In genomic region chr10:81423476-81424245, GRCm38 (mm10) we compare ENCODE assay signal across 9 mouse cellular contexts. TPM values are rescaled to one million over a fixed set of nuclear protein-coding genes. Genes with fewer than 3 reads are reported as not detected.
DNase-seq lines count a peak whose midpoint lies in the region; ATAC-seq and TF ChIP-seq lines count a peak whose summit lies in the region.
"Had no signal": no experiment of that assay in that cellular context is flagged by ENCODE, and none has a peak within 500 bp of the region (broad histone marks: within the 10 kb centered on the region; RNA-seq: fewer than 3 reads in every experiment).

No protein-coding gene starts in this region.

- no peaks in the 10 kb centered on the region for H3K9me3 ChIP-seq in heart, embryonic 16.5 days (replicated peaks; ENCODE audit: control insufficient read depth, low read length)
- H3K9me3 ChIP-seq in kidney, postnatal 0 days (replicated peaks; ENCODE audit: low read length) = no peaks in the 10 kb centered on the region
- H3K9me3 ChIP-seq: liver, embryonic 15.5 days had no signal

- peaks cover 7% of the 10 kb centered on the region for H3K36me3 ChIP-seq in heart, embryonic 16.5 days (ENCODE audit: control insufficient read depth, insufficient read depth)
- H3K36me3 ChIP-seq in kidney, postnatal 0 days (ENCODE audit: insufficient read depth, low read length) = peaks cover 15% of the 10 kb centered on the region; the same call in 1 of the 2 replicates
- H3K36me3 ChIP-seq: liver, embryonic 15.5 days had no signal

- peak; percentile 94 for DNase-seq in heart, adult 11 months
- no peak for DNase-seq in heart, adult 8-10 months (ENCODE audit: low spot score)
- DNase-seq in urinary bladder, postnatal 25 days (ENCODE audit: low spot score) = peak; percentile 1
- no peak for DNase-seq in urinary bladder, adult 18-20 months (ENCODE audit: low spot score in 2 of 2)
- no peak for DNase-seq in kidney, postnatal 0 days (ENCODE audit: low spot score)
- DNase-seq in embryo, embryonic 10.5 days (ENCODE audit: low spot score) = no peak
- DNase-seq in natural killer cell, adult 2 months (ENCODE audit: low spot score in 2 of 2) = no peak

- peak overlapping the region; percentile 80 for H3K4me3 ChIP-seq in heart, embryonic 16.5 days (ENCODE audit: low read length)
- peak overlapping the region; percentile 12; the same call in 1 of the 2 replicates for H3K4me3 ChIP-seq in kidney, postnatal 0 days (replicated peaks; ENCODE audit: low read depth, low read length)
- H3K4me3 ChIP-seq: liver, embryonic 15.5 days had no signal

- peak overlapping the region; percentile 39 for H3K9ac ChIP-seq in heart, embryonic 16.5 days (ENCODE audit: low read length)
- no peak overlapping the region; the same call in 1 of the 2 replicates for H3K9ac ChIP-seq in kidney, postnatal 0 days (ENCODE audit: low read depth, low read length)
- H3K9ac ChIP-seq: liver, embryonic 15.5 days had no signal

- H3K4me2 ChIP-seq in heart, embryonic 16.5 days (ENCODE audit: low read depth, low read length) = peak overlapping the region; percentile 97
- peak overlapping the region; percentile 89 for H3K4me2 ChIP-seq in kidney, postnatal 0 days (ENCODE audit: low read length)
- H3K4me2 ChIP-seq: liver, embryonic 15.5 days had no signal

- no peak for ATAC-seq in heart, embryonic 16.5 days (replicated peaks; ENCODE audit: extremely low read depth, insufficient read depth, low FRiP score)
- ATAC-seq in kidney, postnatal 0 days (replicated peaks; ENCODE audit: low FRiP score, low read depth) = no peak

- no peaks in the 10 kb centered on the region for H3K27me3 ChIP-seq in heart, embryonic 16.5 days (ENCODE audit: control insufficient read depth, insufficient read depth, low read length)
- H3K27me3 ChIP-seq in kidney, postnatal 0 days (ENCODE audit: insufficient read depth, low read length) = no peaks in the 10 kb centered on the region

- no peak overlapping the region for H3K27ac ChIP-seq in heart, embryonic 16.5 days (ENCODE audit: low read length)
- H3K27ac ChIP-seq in kidney, postnatal 0 days = peak overlapping the region; percentile 81; the same call in 1 of the 2 replicates
- H3K27ac ChIP-seq: liver, embryonic 15.5 days had no signal

- peaks cover 36% of the 10 kb centered on the region for H3K4me1 ChIP-seq in heart, embryonic 16.5 days (ENCODE audit: control insufficient read depth, insufficient read depth, low read length)
- peaks cover 21% of the 10 kb centered on the region for H3K4me1 ChIP-seq in kidney, postnatal 0 days (replicated peaks; ENCODE audit: insufficient read depth, low read length)

- no peak for TF ChIP-seq CTCF in kidney, postnatal 0 days (IDR thresholded peaks at IDR 0.05; ENCODE audit: low read depth)

- whole genome bisulfite sequencing in heart, embryonic 16.5 days = 65% methylated on average over 4 of the region's 4 CpGs
- WGBS in kidney, postnatal 0 days = 70% methylated on average over 4 of the region's 4 CpGs

RNA-seq across cellular contexts. Expression of gene Smim24, which starts 30.8 kb away (rescaled TPM):
- 1 to 10 TPM; 1.4 to 2.4 (median 1.9) TPM for total RNA-seq in heart, adult 8-10 months (2022)
- 5.0 and 9.2 TPM in 2 replicates for polyA plus RNA-seq in heart, embryonic 16.5 days (2015; fragmentation: Nextera tagmentation; extraction: Ambion mirVana)
- polyA plus RNA-seq in kidney, postnatal 0 days (2015; fragmentation: Nextera tagmentation; extraction: Ambion mirVana) = 62.4 and 68.6 TPM in 2 replicates

RNA-seq across cellular contexts. Expression of gene Nfic, which starts 31.8 kb away (rescaled TPM):
- 100 to 1,000 TPM; 100 to 132 (median 108) TPM for total RNA-seq in heart, adult 8-10 months (2022)
- 54.7 and 61.1 TPM in 2 replicates for polyA plus RNA-seq in heart, embryonic 16.5 days (2015; fragmentation: Nextera tagmentation; extraction: Ambion mirVana)
- 62.3 and 72.5 TPM in 2 replicates for polyA plus RNA-seq in kidney, postnatal 0 days (2015; fragmentation: Nextera tagmentation; extraction: Ambion mirVana)

RNA-seq across cellular contexts. Expression of gene Gm48552, which starts 34.9 kb away (rescaled TPM):
- under 1 TPM in 2 of 4 experiments, not detected in 2; 0.50 to 0.72 TPM for total RNA-seq in heart, adult 8-10 months (2022)
- 0.55 and 0.83 TPM in 2 replicates for polyA plus RNA-seq in heart, embryonic 16.5 days (2015; fragmentation: Nextera tagmentation; extraction: Ambion mirVana)
- polyA plus RNA-seq in kidney, postnatal 0 days (2015; fragmentation: Nextera tagmentation; extraction: Ambion mirVana) = 0.82 and 1.9 TPM in 2 replicates
- polyA plus RNA-seq: liver, embryonic 15.5 days had no signal

RNA-seq across cellular contexts. Expression of gene Gm48551, which starts 39.4 kb away (rescaled TPM):
- total RNA-seq in heart, adult 8-10 months (2022) = 1 to 10 TPM in 2 of 4 experiments, under 1 TPM in 2; 0.73 to 1.3 (median 1.0) TPM
- polyA plus RNA-seq in heart, embryonic 16.5 days (2015; fragmentation: Nextera tagmentation; extraction: Ambion mirVana) = 2.1 and 2.6 TPM in 2 replicates
- polyA plus RNA-seq in kidney, postnatal 0 days (2015; fragmentation: Nextera tagmentation; extraction: Ambion mirVana) = 1.9 and 2.1 TPM in 2 replicates

RNA-seq across cellular contexts. Expression of gene Dohh, which starts 39.4 kb away (rescaled TPM):
- 10 to 100 TPM; 49.1 to 55.0 (median 53.8) TPM for total RNA-seq in heart, adult 8-10 months (2022)
- polyA plus RNA-seq in heart, embryonic 16.5 days (2015; fragmentation: Nextera tagmentation; extraction: Ambion mirVana) = 83.4 and 86.2 TPM in 2 replicates
- 74.3 and 80.6 TPM in 2 replicates for polyA plus RNA-seq in kidney, postnatal 0 days (2015; fragmentation: Nextera tagmentation; extraction: Ambion mirVana)

Comparison
In these comparisons a context has a peak if more than half of its experiments do, and no peak if none do; other contexts are left out.
1. DNase-seq: peak in heart, adult 11 months (single experiment) and urinary bladder, postnatal 25 days (single experiment); none in heart, adult 8-10 months (single experiment), urinary bladder, adult 18-20 months (0 of 2), kidney, postnatal 0 days (single experiment), embryo, embryonic 10.5 days (single experiment) and natural killer cell, adult 2 months (0 of 2).